Mouse (Mus musculus) midbrain, embryonic 13.5 days (tissue): ENCODE results near the gene Dlgap1. TPM values are rescaled to one million over a fixed set of nuclear protein-coding genes. Genes with fewer than 3 reads are reported as not detected.

ENCODE experiments used
- ATAC-seq: fragments of 200-750 bp; cut with Nextera tagmentation; 2 replicates; pipeline ENCODE4 v1.8.0; 2017; ENCODE audit warnings: mild to moderate bottlenecking, moderate TSS enrichment, moderate library complexity
- H3K27ac ChIP-seq: fragments of 300-500 bp; sonication (generic); 2 replicates; pipeline ENCODE4 v1.5.1; 2015; ENCODE audit warnings: inconsistent platforms, mild to moderate bottlenecking, moderate library complexity
- H3K27me3 ChIP-seq: fragments of 300-500 bp; sonication (generic); 2 replicates; pipeline ENCODE4 v1.6.1; 2015; ENCODE audit warnings: mild to moderate bottlenecking, inconsistent platforms
- H3K36me3 ChIP-seq: fragments of 300-500 bp; sonication (generic); 2 replicates; pipeline ENCODE4 v1.6.1; 2015; ENCODE audit warnings: mild to moderate bottlenecking, inconsistent platforms
- H3K4me1 ChIP-seq: fragments of 300-500 bp; sonication (generic); replicated peaks from 2 replicates; pipeline ENCODE4 v1.6.1; 2015; ENCODE audit warnings: inconsistent platforms
- H3K4me2 ChIP-seq: fragments of 300-500 bp; sonication (generic); replicated peaks from 2 replicates; pipeline ENCODE4 v1.6.1; 2015; ENCODE audit warnings: moderate library complexity, mild to moderate bottlenecking, inconsistent platforms
- H3K4me3 ChIP-seq: fragments of 300-500 bp; sonication (generic); replicated peaks from 2 replicates; pipeline ENCODE4 v1.5.1; 2015; ENCODE audit warnings: mild to moderate bottlenecking, inconsistent platforms
- H3K9ac ChIP-seq: fragments of 300-500 bp; sonication (generic); replicated peaks from 2 replicates; pipeline ENCODE4 v1.6.1; 2015; ENCODE audit warnings: mild to moderate bottlenecking, inconsistent platforms
- H3K9me3 ChIP-seq: fragments of 300-500 bp; sonication (generic); 2 replicates; pipeline ENCODE4 v1.6.1; 2016; ENCODE audit warnings: mild to moderate bottlenecking, inconsistent platforms
- WGBS: fragments of 180-500 bp; shearing (Covaris S2); methylation state at CpG from one replicate; pipeline ENCODE4 v1.1.7; 2015; 5-methylcytosine and 5-hydroxymethylcytosine counted together
- polyA plus RNA-seq: library from polyadenylated mRNA; unstranded; fragments of >200 nt; fragmentation: Nextera tagmentation; extraction: Ambion mirVana; gene quantifications from 2 replicates; pipeline ENCODE4 v1.2.1, GENCODE M21; 2015

Gene Dlgap1
- polyA plus RNA-seq, 1 experiment from 2014 or later: 10.1 TPM

DNA sequence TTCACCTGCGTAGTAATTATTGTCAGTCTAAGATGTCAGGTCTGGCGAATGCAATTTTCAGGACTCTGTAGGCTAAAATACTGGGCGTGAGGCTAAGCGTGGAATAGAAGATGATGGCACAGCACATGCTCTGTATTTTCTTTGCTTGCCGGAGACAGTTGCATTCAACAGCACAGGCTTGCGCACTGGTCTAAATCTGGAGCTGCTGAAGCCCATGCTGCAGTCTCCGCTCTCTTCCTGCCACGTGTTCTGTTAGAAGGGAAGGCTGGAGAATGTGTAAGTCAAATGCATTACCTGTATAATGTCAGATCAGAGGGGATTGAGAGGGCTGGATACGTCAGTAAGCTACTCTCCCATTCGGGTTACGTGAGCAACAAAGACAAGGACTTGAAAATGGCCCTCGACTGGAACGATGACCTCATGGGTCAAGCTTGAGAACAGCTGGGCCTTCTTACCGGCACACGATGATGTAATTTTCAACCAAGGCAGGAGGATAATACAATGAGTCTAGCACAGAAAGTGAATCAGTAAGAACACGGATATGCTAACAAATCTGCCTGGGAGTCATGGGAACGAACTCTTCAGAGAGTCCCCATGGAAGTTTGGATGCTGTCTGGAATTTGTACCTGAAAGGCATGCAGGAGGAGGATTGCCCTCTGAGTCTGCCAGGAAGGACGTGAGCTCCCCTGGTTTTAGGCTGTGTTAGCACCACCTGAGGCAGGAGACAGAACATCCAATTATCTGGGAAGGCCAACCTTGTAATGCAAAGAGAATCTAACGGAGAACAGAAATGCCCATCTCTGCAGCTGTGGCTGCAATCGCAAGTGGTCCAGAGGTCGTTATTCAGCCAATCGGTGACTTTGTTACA is 339.7 kb downstream of the Dlgap1 start:
- H3K9ac ChIP-seq: no peak overlapping the region
- no peaks in the 10 kb centered on the region for H3K9me3 ChIP-seq
- no peaks in the 10 kb centered on the region for H3K36me3 ChIP-seq
- ATAC-seq: peak; percentile 48; the same call in 1 of the 2 replicates
- no peaks in the 10 kb centered on the region for H3K27me3 ChIP-seq
- H3K4me1 ChIP-seq: peaks cover 9% of the 10 kb centered on the region; the same call in 1 of the 2 replicates
- no peak overlapping the region for H3K27ac ChIP-seq
- no peak overlapping the region for H3K4me2 ChIP-seq
- no peak overlapping the region for H3K4me3 ChIP-seq
- WGBS: 65% methylated on average over 22 of the region's 22 CpGs

DNA sequence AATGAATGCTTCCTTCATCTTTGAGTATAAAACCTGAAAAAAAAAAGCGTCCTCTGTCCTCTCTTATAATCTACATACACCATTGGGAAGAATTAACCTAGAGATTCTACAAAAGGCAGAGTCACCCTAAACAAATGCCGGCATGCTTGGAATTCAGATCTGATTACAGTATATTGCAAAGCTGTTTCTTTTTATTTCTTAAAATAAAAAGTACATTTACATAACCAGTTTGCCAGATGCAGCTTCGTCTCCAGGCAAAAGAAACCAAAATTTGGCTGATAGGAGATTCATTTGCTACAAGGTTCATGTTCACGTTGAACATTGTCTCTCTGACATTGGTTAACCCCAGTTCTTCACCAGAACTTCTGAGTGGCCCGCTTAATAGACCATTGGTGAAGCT is 347.5 kb downstream of the Dlgap1 start:
- ATAC-seq: no peak
- no peaks in the 10 kb centered on the region for H3K9me3 ChIP-seq
- no peak overlapping the region for H3K4me2 ChIP-seq
- no peak overlapping the region for H3K4me3 ChIP-seq
- 87% methylated on average over 5 of the region's 5 CpGs for WGBS
- no peak overlapping the region for H3K27ac ChIP-seq
- no peaks in the 10 kb centered on the region for H3K4me1 ChIP-seq
- no peaks in the 10 kb centered on the region for H3K36me3 ChIP-seq
- H3K9ac ChIP-seq: no peak overlapping the region
- H3K27me3 ChIP-seq: no peaks in the 10 kb centered on the region

DNA sequence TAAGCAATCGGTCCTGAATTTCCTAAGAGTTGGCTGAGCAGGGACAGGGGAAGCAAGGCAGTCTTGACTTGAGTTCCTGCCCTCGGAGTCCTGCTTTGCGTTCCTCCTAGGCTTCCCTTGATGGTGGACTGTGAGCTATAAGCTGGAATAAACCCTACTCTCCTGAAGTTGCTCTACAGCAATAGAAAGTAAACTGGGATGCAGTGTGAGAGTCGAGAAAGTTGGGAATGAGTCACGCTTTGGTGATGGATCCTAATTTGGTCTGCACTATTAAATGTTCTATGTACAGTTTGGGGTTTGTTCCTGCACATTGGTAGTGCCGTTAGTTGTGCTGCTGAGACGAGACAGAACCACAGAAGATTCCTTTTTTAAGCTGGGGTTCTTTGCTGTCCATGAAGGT is 348.9 kb downstream of the Dlgap1 start:
- Histone ChIP-seq H3K4me2 (no peak overlapping the region), H3K9ac (no peak overlapping the region), H3K9me3 (no peaks in the 10 kb centered on the region), H3K36me3 (no peaks in the 10 kb centered on the region), H3K27ac (no peak overlapping the region), H3K4me3 (no peak overlapping the region), H3K4me1 (no peaks in the 10 kb centered on the region), H3K27me3 (no peaks in the 10 kb centered on the region)
- ATAC-seq: no peak
- whole genome bisulfite sequencing: 93% methylated on average over 7 of the region's 7 CpGs

DNA sequence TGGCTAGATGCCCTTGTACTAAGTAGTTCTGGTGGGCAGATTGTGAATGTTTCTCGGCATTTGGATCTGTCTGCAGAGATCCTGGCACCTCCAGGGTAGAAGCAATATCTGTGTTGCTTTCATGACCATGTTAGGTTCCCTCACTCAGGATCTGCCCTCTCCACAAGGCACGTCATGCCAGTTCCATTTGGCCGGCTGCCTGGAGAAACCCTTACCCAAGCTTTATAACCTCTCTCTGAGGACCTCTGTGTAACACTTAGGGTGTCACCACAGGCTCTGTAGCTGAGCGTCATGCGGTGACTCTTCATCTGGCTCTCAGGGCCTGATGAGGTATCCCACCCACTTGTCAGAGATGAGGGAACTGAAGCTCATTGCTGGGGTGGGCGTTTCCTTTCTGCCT is 353.1 kb downstream of the Dlgap1 start:
- WGBS: 92% methylated on average over 6 of the region's 6 CpGs
- no peaks in the 10 kb centered on the region for H3K27me3 ChIP-seq
- no peaks in the 10 kb centered on the region for H3K9me3 ChIP-seq
- no peak overlapping the region for H3K4me2 ChIP-seq
- no peak overlapping the region for H3K4me3 ChIP-seq
- H3K4me1 ChIP-seq: no peaks in the 10 kb centered on the region
- no peak overlapping the region for H3K27ac ChIP-seq
- ATAC-seq: no peak
- no peaks in the 10 kb centered on the region for H3K36me3 ChIP-seq
- H3K9ac ChIP-seq: no peak overlapping the region

DNA sequence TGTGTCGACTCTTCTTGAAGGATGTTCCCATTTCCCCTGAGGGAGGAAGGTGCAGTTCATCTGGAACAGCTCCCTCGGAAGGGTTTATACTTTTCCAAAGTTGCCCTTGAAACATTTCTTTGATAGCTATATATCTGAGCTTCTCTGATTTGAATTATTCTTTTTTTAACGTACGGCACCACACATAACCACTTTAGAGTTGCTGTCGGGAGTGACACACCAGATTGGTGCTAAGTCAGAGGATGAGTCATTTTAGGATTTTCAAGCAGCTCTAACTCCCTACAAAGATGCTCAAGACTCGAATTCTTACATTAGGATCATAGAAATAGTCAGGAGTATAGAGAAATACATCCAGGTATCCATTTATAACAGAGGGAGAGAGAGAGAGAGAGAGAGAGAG is 364.6 kb downstream of the Dlgap1 start:
- Histone ChIP-seq H3K27ac (no peak overlapping the region), H3K4me3 (no peak overlapping the region), H3K4me1 (no peaks in the 10 kb centered on the region), H3K9me3 (no peaks in the 10 kb centered on the region), H3K27me3 (no peaks in the 10 kb centered on the region), H3K4me2 (no peak overlapping the region), H3K36me3 (no peaks in the 10 kb centered on the region), H3K9ac (no peak overlapping the region)
- ATAC-seq: no peak
- 85% methylated on average over 6 of the region's 6 CpGs for WGBS

DNA sequence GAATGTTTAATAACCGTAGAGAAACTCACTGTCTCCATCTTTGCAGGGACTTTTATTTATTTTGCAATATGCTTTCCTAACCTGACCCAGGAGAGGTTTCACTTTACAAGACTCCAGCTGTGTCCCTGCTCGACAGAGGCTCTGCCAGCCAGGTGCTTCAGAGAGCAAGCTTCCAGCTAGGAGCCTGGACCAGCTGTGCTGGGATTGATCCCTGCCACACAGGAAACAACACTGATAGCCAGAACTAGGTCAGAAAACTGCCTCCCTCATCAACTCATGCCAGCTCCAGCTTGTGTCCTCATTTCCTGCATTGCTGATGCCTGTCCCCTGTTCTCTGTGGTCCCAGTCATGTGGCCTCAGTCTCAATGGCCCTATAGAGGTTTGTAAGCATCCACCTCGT is 365.3 kb downstream of the Dlgap1 start:
- no peaks in the 10 kb centered on the region for H3K9me3 ChIP-seq
- H3K4me1 ChIP-seq: no peaks in the 10 kb centered on the region
- H3K27me3 ChIP-seq: no peaks in the 10 kb centered on the region
- no peaks in the 10 kb centered on the region for H3K36me3 ChIP-seq
- no peak for ATAC-seq
- H3K9ac ChIP-seq: no peak overlapping the region
- H3K4me2 ChIP-seq: no peak overlapping the region
- no peak overlapping the region for H3K4me3 ChIP-seq
- WGBS: 69% methylated on average over 3 of the region's 3 CpGs
- no peak overlapping the region for H3K27ac ChIP-seq

DNA sequence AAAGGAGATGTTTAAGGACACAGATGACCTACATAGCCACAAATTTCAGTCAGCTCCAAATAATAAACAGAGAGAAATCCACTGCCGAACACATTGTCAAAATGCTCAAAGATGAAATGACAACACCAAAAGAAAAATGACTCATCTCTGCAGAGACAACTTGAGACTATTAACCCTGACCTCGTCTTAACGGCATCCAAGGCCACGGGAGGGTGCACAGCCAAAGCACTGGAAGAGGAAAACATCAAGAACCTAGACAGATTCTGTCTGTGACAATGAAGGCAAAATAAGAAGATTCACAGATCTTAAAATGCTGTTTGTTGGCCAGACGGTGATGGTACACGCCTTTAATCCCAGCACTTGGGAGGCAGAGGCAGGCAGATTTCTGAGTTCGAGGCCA is 370.9 kb downstream of the Dlgap1 start:
- H3K9ac ChIP-seq: no peak overlapping the region
- ATAC-seq: no peak
- H3K9me3 ChIP-seq: no peaks in the 10 kb centered on the region
- no peaks in the 10 kb centered on the region for H3K4me1 ChIP-seq
- no peaks in the 10 kb centered on the region for H3K36me3 ChIP-seq
- no peak overlapping the region for H3K4me2 ChIP-seq
- H3K27me3 ChIP-seq: no peaks in the 10 kb centered on the region
- H3K27ac ChIP-seq: no peak overlapping the region
- no peak overlapping the region for H3K4me3 ChIP-seq
- WGBS: 88% methylated on average over 7 of the region's 7 CpGs

DNA sequence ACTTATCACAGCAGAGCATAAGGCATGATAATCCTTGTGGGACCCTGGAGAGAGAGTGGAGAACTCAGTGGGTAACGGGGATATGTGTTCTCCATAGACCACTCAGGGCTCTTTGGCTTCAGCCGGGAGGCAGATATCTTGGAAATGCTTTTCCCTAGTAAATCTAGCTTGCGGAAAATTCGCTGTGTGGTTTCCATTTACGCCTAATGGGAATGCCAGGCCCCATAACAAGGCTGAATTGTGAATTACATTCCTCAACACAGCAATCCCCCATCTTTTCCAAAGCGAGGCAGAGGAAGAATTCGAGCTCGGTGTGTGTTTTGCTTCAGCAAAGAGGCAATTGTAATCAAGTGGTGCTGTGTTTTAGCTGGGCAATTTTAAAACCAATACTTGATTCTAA is 372.4 kb downstream of the Dlgap1 start:
- no peak overlapping the region for H3K9ac ChIP-seq
- no peaks in the 10 kb centered on the region for H3K9me3 ChIP-seq
- no peak overlapping the region for H3K4me2 ChIP-seq
- no peak overlapping the region for H3K4me3 ChIP-seq
- 72% methylated on average over 8 of the region's 8 CpGs for WGBS
- no peak overlapping the region for H3K27ac ChIP-seq
- ATAC-seq: no peak
- H3K36me3 ChIP-seq: no peaks in the 10 kb centered on the region
- H3K4me1 ChIP-seq: no peaks in the 10 kb centered on the region
- no peaks in the 10 kb centered on the region for H3K27me3 ChIP-seq

DNA sequence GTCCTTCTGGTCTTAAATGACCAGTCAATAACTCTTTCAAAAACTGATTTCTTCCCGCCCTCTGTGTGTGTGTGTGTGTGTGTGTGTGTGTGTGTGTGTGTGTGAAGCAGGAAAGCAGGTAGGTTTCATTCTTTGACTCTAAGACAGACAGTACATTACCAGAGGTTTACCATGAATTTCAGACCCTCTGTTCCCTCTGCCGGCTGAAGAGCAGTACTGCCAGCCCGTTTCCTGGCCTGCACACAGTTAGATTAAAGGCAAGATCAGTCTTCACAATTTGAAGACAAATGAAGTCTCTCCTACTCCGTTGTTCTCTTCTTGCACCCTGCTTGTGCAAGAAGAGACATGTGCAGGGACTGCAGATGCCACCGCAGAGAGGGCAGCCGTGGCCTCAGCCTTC is 373.0 kb downstream of the Dlgap1 start:
- H3K27ac ChIP-seq: no peak overlapping the region
- H3K4me1 ChIP-seq: no peaks in the 10 kb centered on the region
- no peaks in the 10 kb centered on the region for H3K36me3 ChIP-seq
- no peak overlapping the region for H3K4me3 ChIP-seq
- H3K27me3 ChIP-seq: no peaks in the 10 kb centered on the region
- H3K9me3 ChIP-seq: no peaks in the 10 kb centered on the region
- WGBS: 70% methylated on average over 6 of the region's 6 CpGs
- no peak overlapping the region for H3K4me2 ChIP-seq
- H3K9ac ChIP-seq: no peak overlapping the region
- no peak for ATAC-seq

DNA sequence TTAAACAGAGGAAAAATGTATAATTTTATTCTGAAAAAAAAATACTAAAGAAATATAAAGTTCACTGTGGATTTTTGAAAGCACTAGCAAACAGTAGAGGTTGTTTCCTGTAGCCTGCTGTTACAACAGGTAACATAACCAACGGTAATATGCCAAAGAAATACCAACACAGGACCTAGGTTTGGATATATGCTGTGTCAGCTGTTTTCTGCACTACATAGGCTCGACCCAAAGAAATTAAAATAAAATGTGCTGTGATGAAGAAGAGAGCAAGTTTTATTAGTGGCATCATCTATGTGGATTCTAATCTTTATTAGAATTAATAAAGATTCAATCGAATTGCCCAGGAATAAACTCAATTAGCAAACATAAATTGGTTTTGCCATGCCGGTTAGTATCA is 378.5 kb downstream of the Dlgap1 start:
- Histone ChIP-seq H3K4me1 (no peaks in the 10 kb centered on the region), H3K27ac (no peak overlapping the region), H3K4me3 (no peak overlapping the region), H3K4me2 (no peak overlapping the region), H3K9ac (no peak overlapping the region), H3K36me3 (no peaks in the 10 kb centered on the region), H3K27me3 (no peaks in the 10 kb centered on the region), H3K9me3 (no peaks in the 10 kb centered on the region)
- 87% methylated on average over 4 of the region's 4 CpGs for WGBS
- no peak for ATAC-seq

DNA sequence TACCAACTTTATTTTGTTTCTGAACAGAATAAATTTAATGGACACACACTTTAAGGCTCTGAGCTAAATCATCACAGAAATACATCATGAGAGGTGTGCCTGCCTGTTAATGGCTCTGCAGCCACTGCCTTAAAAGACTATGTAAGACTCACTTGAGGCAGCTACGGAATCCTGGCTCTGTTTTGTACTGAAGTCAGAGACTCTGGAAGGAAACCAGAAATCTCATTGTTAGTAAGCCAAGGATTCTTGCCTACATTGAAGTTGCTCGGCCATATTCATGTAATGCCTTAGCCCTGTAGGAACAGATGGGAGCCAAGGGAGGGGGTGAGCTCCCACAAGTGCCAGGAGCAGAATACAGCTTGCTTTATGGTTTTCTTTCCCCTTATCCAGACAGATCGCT is 394.7 kb downstream of the Dlgap1 start:
- Histone ChIP-seq H3K4me3 (no peak overlapping the region), H3K4me1 (no peaks in the 10 kb centered on the region), H3K36me3 (no peaks in the 10 kb centered on the region), H3K9ac (no peak overlapping the region), H3K4me2 (no peak overlapping the region), H3K27ac (no peak overlapping the region), H3K27me3 (no peaks in the 10 kb centered on the region), H3K9me3 (no peaks in the 10 kb centered on the region)
- 68% methylated on average over 3 of the region's 3 CpGs for WGBS
- no peak for ATAC-seq

DNA sequence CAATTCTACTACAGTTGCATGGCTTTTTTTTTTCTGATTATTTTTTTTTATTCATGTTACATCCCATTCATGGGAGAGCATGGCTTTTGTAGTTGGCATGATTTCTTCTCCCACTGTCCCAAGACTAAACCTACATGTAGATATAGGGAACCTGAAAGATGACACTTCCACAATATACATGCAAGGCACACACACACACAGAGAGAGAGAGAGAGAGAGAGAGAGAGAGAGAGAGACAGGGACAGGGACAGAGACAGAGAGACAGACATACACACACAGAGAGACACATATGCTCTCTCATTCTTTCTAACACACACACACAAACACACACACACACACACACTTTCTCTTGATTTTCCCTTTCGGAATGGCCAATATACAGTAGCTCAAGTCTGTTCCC is 395.1 kb downstream of the Dlgap1 start:
- Histone ChIP-seq H3K4me1 (no peaks in the 10 kb centered on the region), H3K4me2 (no peak overlapping the region), H3K4me3 (no peak overlapping the region), H3K9ac (no peak overlapping the region), H3K27me3 (no peaks in the 10 kb centered on the region), H3K36me3 (no peaks in the 10 kb centered on the region), H3K27ac (no peak overlapping the region), H3K9me3 (no peaks in the 10 kb centered on the region)
- no peak for ATAC-seq
- 92% methylated on average over 1 of the region's 1 CpGs for WGBS

DNA sequence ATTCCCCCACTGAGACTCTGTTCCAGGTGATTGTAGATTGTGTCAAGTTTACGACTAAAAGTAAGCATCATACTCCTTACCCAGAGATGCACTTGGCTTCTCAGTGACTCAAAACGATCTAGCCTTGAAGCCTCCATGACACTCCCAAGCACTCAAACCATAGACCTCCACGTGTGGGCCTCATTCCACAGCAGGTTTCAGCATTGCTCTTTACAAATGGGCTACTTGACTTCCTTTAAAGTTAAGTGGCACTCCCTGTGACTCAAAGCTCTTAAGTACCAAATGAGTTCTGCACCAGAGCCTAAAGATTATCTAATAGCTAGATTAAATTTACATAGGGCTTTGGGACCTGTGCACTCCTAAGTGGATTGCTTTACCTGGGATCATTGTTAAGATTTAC is 400.3 kb downstream of the Dlgap1 start:
- no peaks in the 10 kb centered on the region for H3K36me3 ChIP-seq
- no peaks in the 10 kb centered on the region for H3K4me1 ChIP-seq
- H3K27me3 ChIP-seq: no peaks in the 10 kb centered on the region
- H3K9ac ChIP-seq: no peak overlapping the region
- H3K9me3 ChIP-seq: no peaks in the 10 kb centered on the region
- no peak for ATAC-seq
- H3K4me3 ChIP-seq: no peak overlapping the region
- H3K4me2 ChIP-seq: no peak overlapping the region
- no peak overlapping the region for H3K27ac ChIP-seq
- WGBS: 80% methylated on average over 3 of the region's 3 CpGs
